Mouse (Mus musculus) E14TG2a.4 (cell line): ENCODE measurements around the gene Adora2b.
"Not testable (repeated sequence)": the region's sequence is repeated elsewhere in the genome, so short reads cannot be mapped to it uniquely, and the experiment has no call there.

Experiments used
- H3K27me3 ChIP-seq: 2 replicates; pipeline ENCODE4 v1.6.1; 2014; ENCODE audit warnings: low read length, control low read depth; ENCODE audit not compliant: insufficient read depth
- H3K36me3 ChIP-seq: 2 replicates; pipeline ENCODE4 v1.6.1; 2014; ENCODE audit warnings: low read length, control low read depth; ENCODE audit not compliant: insufficient read depth
- H3K4me1 ChIP-seq: replicated peaks from 2 replicates; pipeline ENCODE4 v1.6.1; 2014; ENCODE audit warnings: low read depth, low read length, control low read depth
- H3K4me3 ChIP-seq: replicated peaks from 2 replicates; pipeline ENCODE4 v1.5.1; 2014; ENCODE audit warnings: mild to moderate bottlenecking, low read length
- H3K9me3 ChIP-seq: 2 replicates; pipeline ENCODE4 v1.6.1; 2014; ENCODE audit warnings: low read length, control low read depth
- CTCF ChIP-seq: conservative IDR thresholded peaks from 2 replicates; pipeline ENCODE4 v1.5.1; 2014; ENCODE audit warnings: low read length
- NANOG ChIP-seq: IDR thresholded peaks from 2 replicates; pipeline ENCODE4 v1.6.1; 2014; ENCODE audit warnings: borderline replicate concordance, low read length, mixed read lengths
- POU5F1 ChIP-seq: IDR thresholded peaks from 2 replicates; pipeline ENCODE4 v1.6.1; 2014; ENCODE audit warnings: low read length, borderline replicate concordance

The Adora2b gene

GRCm38 (mm10) chr11:62269097-62269496 lies 20.3 kb downstream of the Adora2b start:
- H3K4me1 ChIP-seq, result peaks cover 37% of the 10 kb centered on the region
- no peaks in the 10 kb centered on the region for H3K9me3 ChIP-seq
- TF ChIP-seq NANOG (no peak), POU5F1 (no peak), CTCF (no peak)

GRCm38 (mm10) chr11:62270851-62271250 lies 22.1 kb downstream of the Adora2b start:
- Histone ChIP-seq H3K9me3 (no peaks in the 10 kb centered on the region), H3K4me1 (peaks cover 37% of the 10 kb centered on the region), H3K36me3 (peaks cover 63% of the 10 kb centered on the region), H3K27me3 (no peaks in the 10 kb centered on the region), H3K4me3 (no peak overlapping the region)
- TF ChIP-seq NANOG, result no peak
- TF ChIP-seq CTCF, result no peak
- TF ChIP-seq POU5F1, result no peak

More at GRCm38 (mm10) chr11:62269097-62269496, 20.3 kb downstream of the Adora2b start:
- Histone ChIP-seq H3K27me3 (no peaks in the 10 kb centered on the region), H3K36me3 (peaks cover 76% of the 10 kb centered on the region), H3K4me3 (no peak overlapping the region)

GRCm38 (mm10) chr11:62277086-62277485 lies 28.3 kb downstream of the Adora2b start:
- H3K9me3 ChIP-seq, result no peaks in the 10 kb centered on the region
- peaks cover 15% of the 10 kb centered on the region for H3K36me3 ChIP-seq
- peaks cover 31% of the 10 kb centered on the region for H3K4me1 ChIP-seq
- H3K27me3 ChIP-seq, result no peaks in the 10 kb centered on the region
- H3K4me3 ChIP-seq, result no peak overlapping the region
- no peak for TF ChIP-seq CTCF
- no peak for TF ChIP-seq POU5F1
- no peak for TF ChIP-seq NANOG

GRCm38 (mm10) chr11:62278027-62278426 lies 29.2 kb downstream of the Adora2b start:
- no peak for TF ChIP-seq NANOG
- peak; percentile 82 for TF ChIP-seq CTCF
- H3K4me3 ChIP-seq, result no peak overlapping the region
- H3K27me3 ChIP-seq, result no peaks in the 10 kb centered on the region
- H3K36me3 ChIP-seq, result peaks cover 14% of the 10 kb centered on the region
- peaks cover 40% of the 10 kb centered on the region for H3K4me1 ChIP-seq
- H3K9me3 ChIP-seq, result no peaks in the 10 kb centered on the region

GRCm38 (mm10) chr11:62280675-62281600 lies 32.2 kb downstream of the Adora2b start, which contains the start of the genes Zswim7 and Ttc19:
Gene Zswim7, minus strand, starts transcription at chr11:62281375.
Gene Ttc19, plus strand, starts transcription at chr11:62281473.
- TF ChIP-seq CTCF, result peak; percentile 83
- no peak for TF ChIP-seq POU5F1
- no peak for TF ChIP-seq NANOG
- H3K27me3 ChIP-seq, result no peaks in the 10 kb centered on the region
- H3K4me1 ChIP-seq, result peaks cover 40% of the 10 kb centered on the region
- H3K9me3 ChIP-seq, result no peaks in the 10 kb centered on the region
- H3K36me3 ChIP-seq, result peaks cover 37% of the 10 kb centered on the region
- H3K4me3 ChIP-seq, result peak within 1 kb of the TSS; percentile 88

GRCm38 (mm10) chr11:62281601-62281997 lies 32.8 kb downstream of the Adora2b start:
- peak overlapping the region; percentile 88 for H3K4me3 ChIP-seq
- peaks cover 38% of the 10 kb centered on the region for H3K4me1 ChIP-seq
- no peaks in the 10 kb centered on the region for H3K27me3 ChIP-seq
- H3K9me3 ChIP-seq, result no peaks in the 10 kb centered on the region
- peaks cover 40% of the 10 kb centered on the region for H3K36me3 ChIP-seq
- TF ChIP-seq NANOG (no peak), POU5F1 (no peak), CTCF (no peak)

- not testable (repeated sequence) for H3K4me3 ChIP-seq, H3K27me3 ChIP-seq, H3K9me3 ChIP-seq
- H3K4me1 ChIP-seq, result peaks cover 24% of the 10 kb centered on the region
- H3K36me3 ChIP-seq, result peaks cover 62% of the 10 kb centered on the region
Measured at GRCm38 (mm10) chr11:62284020-62284419, 35.2 kb downstream of the Adora2b start.

- Histone ChIP-seq H3K36me3 (peaks cover 71% of the 10 kb centered on the region), H3K4me1 (peaks cover 17% of the 10 kb centered on the region), H3K9me3 (no peaks in the 10 kb centered on the region), H3K4me3 (no peak overlapping the region), H3K27me3 (no peaks in the 10 kb centered on the region)
- TF ChIP-seq POU5F1, result no peak
- TF ChIP-seq NANOG, result no peak
- no peak for TF ChIP-seq CTCF
Measured at GRCm38 (mm10) chr11:62285020-62285419, 36.2 kb downstream of the Adora2b start.

GRCm38 (mm10) chr11:62287700-62288099 lies 38.9 kb downstream of the Adora2b start:
- Histone ChIP-seq H3K4me1 (peaks cover 3% of the 10 kb centered on the region; the same call in 1 of the 2 replicates), H3K36me3 (peaks cover 95% of the 10 kb centered on the region), H3K27me3 (no peaks in the 10 kb centered on the region), H3K9me3 (no peaks in the 10 kb centered on the region), H3K4me3 (no peak overlapping the region)
- TF ChIP-seq CTCF (no peak), NANOG (no peak), POU5F1 (no peak)
